Mouse (Mus musculus): Measurements from ENCODE around the gene Tgfb2. TPM values are rescaled to one million over a fixed set of nuclear protein-coding genes. Genes with fewer than 3 reads are reported as not detected.

The Tgfb2 gene
- 5.9 and 10.4 TPM in 2 replicates for total RNA-seq (2012; rRNA removed)

DNA sequence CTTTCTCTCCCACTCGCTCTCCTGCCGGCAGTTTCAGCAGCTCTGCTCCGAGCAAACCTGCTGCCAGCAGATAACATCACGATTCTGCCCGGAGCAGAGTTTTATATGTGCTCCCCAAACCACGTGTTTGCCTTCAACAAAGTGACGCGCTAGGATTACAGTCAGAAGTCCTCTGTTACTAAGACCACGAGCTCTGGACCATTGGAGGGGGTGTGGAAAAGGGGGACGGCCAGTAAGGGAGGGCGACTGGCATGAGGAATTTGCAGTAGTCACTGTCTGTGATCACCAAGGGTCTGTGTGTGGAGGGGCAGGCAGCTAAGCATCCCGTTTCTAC lies at the start of gene Tgfb2:
TSS of gene Tgfb2 (minus strand) at position 75 of the 334 bp plus-strand sequence.
- H3K27ac ChIP-seq (ENCODE audit: insufficient read depth, low read depth, low read length, poor library complexity, severe bottlenecking) = no peak within 1 kb of the TSS
- no peaks in the 10 kb centered on the region for H3K9me3 ChIP-seq (ENCODE audit: control insufficient read depth, insufficient read depth, low read depth, low read length)
- peak within 1 kb of the TSS; percentile 68 to 73 for H3K4me3 ChIP-seq (ENCODE audit: insufficient read depth in 1 of 2, low read depth in 1 of 2, low read length in 2 of 2, poor library complexity in 1 of 2, severe bottlenecking in 1 of 2)
- H3K36me3 ChIP-seq (ENCODE audit: control insufficient read depth, insufficient read depth, low read length, poor library complexity, severe bottlenecking) = no peaks in the 10 kb centered on the region
- in situ Hi-C loops (cut with MboI; ENCODE audit: low sequenced_read_pairs in 2 of 2, unreplicated experiment in 2 of 2) = loop anchor here (25.0 kb wide), 3 partner anchors 244 to 1169 kb away; no protein-coding TSS in a partner anchor
- DNase-seq (ENCODE audit: low read depth, low spot score) = no peak
- TF ChIP-seq HCFC1 (IDR thresholded peaks at IDR 0.05; ENCODE audit: borderline replicate concordance, insufficient read depth, low read length) (no peak), ZNF384 (IDR thresholded peaks at IDR 0.05; ENCODE audit: low read depth, low read length) (no peak), MAFK (IDR thresholded peaks at IDR 0.05; ENCODE audit: insufficient read depth, low read depth, low read length) (no peak), ZC3H11A (IDR thresholded peaks at IDR 0.05; ENCODE audit: borderline replicate concordance, low read depth, low read length) (no peak), CHD2 (IDR thresholded peaks at IDR 0.05; ENCODE audit: low read depth, low read length) (no peak)
- peak within 1 kb of the TSS; percentile 69 for H3K9ac ChIP-seq (ENCODE audit: insufficient read depth, low read depth, low read length, poor library complexity, severe bottlenecking)
- peaks cover 0 to 2% of the 10 kb centered on the region in 2 experiments; a peak in 1 of 4 replicates for H3K4me1 ChIP-seq (ENCODE audit: control insufficient read depth in 2 of 2, insufficient read depth in 2 of 2, low read length in 2 of 2, poor library complexity in 1 of 2)

DNA sequence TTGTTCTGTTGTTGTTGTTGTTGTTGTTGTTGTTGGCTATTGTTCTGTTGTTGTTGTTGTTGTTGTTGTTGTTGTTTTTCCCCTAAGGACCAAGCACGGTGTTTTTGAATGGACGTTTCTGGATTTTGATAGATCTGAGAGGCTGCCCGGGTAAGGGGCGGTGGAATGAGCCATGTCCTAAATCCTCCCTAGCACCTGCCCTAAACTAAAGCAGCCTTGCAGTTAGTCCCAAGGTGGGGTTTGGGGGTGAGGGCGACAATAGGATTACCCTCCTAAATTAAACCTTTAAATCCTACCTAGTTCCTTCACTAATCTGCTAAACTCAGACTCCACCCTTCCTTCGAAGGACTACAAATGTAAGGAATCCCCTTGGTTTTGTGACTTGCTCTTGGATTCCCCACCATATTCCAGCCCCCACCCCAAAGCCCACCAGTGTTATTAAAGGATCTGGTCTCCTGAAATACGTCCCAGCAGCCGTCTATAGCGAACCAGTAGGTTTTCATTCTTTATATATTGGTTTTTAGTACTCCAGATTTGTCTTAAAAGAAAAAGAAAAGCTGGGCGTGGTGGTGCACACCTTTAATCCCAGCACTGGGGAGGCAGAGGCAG lies 44.0 kb upstream of the Tgfb2 start:
- TF ChIP-seq ZC3H11A (IDR thresholded peaks at IDR 0.05; ENCODE audit: borderline replicate concordance, low read depth, low read length) (no peak), CHD2 (IDR thresholded peaks at IDR 0.05; ENCODE audit: low read depth, low read length) (no peak), ZNF384 (IDR thresholded peaks at IDR 0.05; ENCODE audit: low read depth, low read length) (no peak), MAFK (IDR thresholded peaks at IDR 0.05; ENCODE audit: insufficient read depth, low read depth, low read length) (no peak), HCFC1 (IDR thresholded peaks at IDR 0.05; ENCODE audit: borderline replicate concordance, insufficient read depth, low read length) (no peak)
- H3K4me1 ChIP-seq (ENCODE audit: control insufficient read depth in 2 of 2, insufficient read depth in 2 of 2, low read length in 2 of 2, poor library complexity in 1 of 2) = 0 out of 4 replicates have a peak, but pooled peaks cover 0 to 5% of the 10 kb centered on the region in 2 experiments

DNA sequence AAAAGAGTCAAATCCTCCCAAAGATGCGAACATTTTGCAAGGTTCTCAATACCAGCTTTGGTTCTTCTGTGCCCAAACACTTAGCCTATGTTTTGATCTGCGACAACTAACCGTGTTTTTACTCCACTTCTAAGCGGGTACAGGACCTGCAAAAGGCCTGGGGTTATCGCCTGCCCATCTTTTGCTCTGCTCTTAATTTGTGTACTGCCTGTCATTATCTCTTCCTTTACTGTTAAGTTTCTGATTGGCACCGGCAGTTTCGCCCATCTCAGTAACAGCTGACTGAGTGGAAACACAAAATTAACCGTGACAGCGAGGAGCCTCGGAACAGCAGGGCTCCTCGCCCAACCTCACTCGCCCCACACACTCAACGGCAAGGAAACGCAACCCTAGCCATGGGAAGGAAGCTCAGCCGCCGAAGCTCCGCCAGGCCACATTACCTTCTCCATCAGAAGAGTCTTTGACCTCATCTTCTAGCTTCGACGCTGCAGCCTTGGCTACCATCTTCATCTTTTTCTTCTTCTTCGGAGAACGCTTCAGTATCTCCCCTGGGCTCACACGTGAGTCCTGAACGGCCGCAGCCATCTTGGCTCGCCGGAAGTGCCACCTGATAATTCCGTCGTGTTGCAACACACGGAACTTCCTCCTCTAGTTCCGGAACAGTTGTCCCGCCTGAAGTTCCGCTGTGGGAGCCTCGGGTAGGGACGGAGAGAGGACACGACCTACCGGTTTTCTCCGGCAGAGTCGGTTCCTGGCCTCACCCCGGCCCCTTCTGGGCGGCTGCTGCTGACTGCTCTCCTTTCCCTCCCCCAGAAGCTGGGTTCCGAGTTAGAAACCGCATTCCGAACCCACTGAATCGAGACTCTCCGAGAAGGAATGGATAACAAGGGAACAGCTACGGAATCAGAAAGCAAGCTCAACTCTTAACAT lies 43.2 kb upstream of the Tgfb2 start, which contains the start of gene Rrp15:
TSS of gene Rrp15 (minus strand) at position 635 of the 930 bp plus-strand sequence.
- H3K4me3 ChIP-seq (ENCODE audit: insufficient read depth in 1 of 2, low read depth in 1 of 2, low read length in 2 of 2, poor library complexity in 1 of 2, severe bottlenecking in 1 of 2) = peak within 1 kb of the TSS; percentile 92 to 99
- in situ Hi-C loops (cut with MboI; ENCODE audit: low sequenced_read_pairs in 2 of 2, unreplicated experiment in 2 of 2) = no loop called here
- peak within 1 kb of the TSS; percentile 98 for H3K9ac ChIP-seq (ENCODE audit: insufficient read depth, low read depth, low read length, poor library complexity, severe bottlenecking)
- H3K27ac ChIP-seq (ENCODE audit: insufficient read depth, low read depth, low read length, poor library complexity, severe bottlenecking) = peak within 1 kb of the TSS; percentile 52; the same call in 1 of the 2 replicates
- H3K36me3 ChIP-seq (ENCODE audit: control insufficient read depth, insufficient read depth, low read length, poor library complexity, severe bottlenecking) = peaks cover 3% of the 10 kb centered on the region
- H3K4me1 ChIP-seq (ENCODE audit: control insufficient read depth in 2 of 2, insufficient read depth in 2 of 2, low read length in 2 of 2, poor library complexity in 1 of 2) = 0 out of 4 replicates have a peak, but pooled peaks cover 0 to 5% of the 10 kb centered on the region in 2 experiments
- H3K9me3 ChIP-seq (ENCODE audit: control insufficient read depth, insufficient read depth, low read depth, low read length) = no peaks in the 10 kb centered on the region
- TF ChIP-seq HCFC1 (IDR thresholded peaks at IDR 0.05; ENCODE audit: borderline replicate concordance, insufficient read depth, low read length) = peak; percentile 89
- TF ChIP-seq CHD2 (IDR thresholded peaks at IDR 0.05; ENCODE audit: low read depth, low read length) = peak; percentile 9; the same call in 1 of the 2 replicates
- TF ChIP-seq ZNF384 (IDR thresholded peaks at IDR 0.05; ENCODE audit: low read depth, low read length) = no peak
- TF ChIP-seq MAFK (IDR thresholded peaks at IDR 0.05; ENCODE audit: insufficient read depth, low read depth, low read length) = no peak
- TF ChIP-seq ZC3H11A (IDR thresholded peaks at IDR 0.05; ENCODE audit: borderline replicate concordance, low read depth, low read length) = no peak
- peak; percentile 83 for DNase-seq (ENCODE audit: low read depth, low spot score)

More for the DNA sequence above, 44.0 kb upstream of the Tgfb2 start:
- no peak for DNase-seq (ENCODE audit: low read depth, low spot score)
- Histone ChIP-seq H3K27ac (ENCODE audit: insufficient read depth, low read depth, low read length, poor library complexity, severe bottlenecking) (no peak overlapping the region), H3K9ac (ENCODE audit: insufficient read depth, low read depth, low read length, poor library complexity, severe bottlenecking) (peak overlapping the region; percentile 89), H3K4me3 (ENCODE audit: insufficient read depth in 1 of 2, low read depth in 1 of 2, low read length in 2 of 2, poor library complexity in 1 of 2, severe bottlenecking in 1 of 2) (peak overlapping the region; percentile 92 to 99), H3K9me3 (ENCODE audit: control insufficient read depth, insufficient read depth, low read depth, low read length) (no peaks in the 10 kb centered on the region), H3K36me3 (ENCODE audit: control insufficient read depth, insufficient read depth, low read length, poor library complexity, severe bottlenecking) (peaks cover 3% of the 10 kb centered on the region)
- in situ Hi-C loops (cut with MboI; ENCODE audit: low sequenced_read_pairs in 2 of 2, unreplicated experiment in 2 of 2) = no loop called here

DNA sequence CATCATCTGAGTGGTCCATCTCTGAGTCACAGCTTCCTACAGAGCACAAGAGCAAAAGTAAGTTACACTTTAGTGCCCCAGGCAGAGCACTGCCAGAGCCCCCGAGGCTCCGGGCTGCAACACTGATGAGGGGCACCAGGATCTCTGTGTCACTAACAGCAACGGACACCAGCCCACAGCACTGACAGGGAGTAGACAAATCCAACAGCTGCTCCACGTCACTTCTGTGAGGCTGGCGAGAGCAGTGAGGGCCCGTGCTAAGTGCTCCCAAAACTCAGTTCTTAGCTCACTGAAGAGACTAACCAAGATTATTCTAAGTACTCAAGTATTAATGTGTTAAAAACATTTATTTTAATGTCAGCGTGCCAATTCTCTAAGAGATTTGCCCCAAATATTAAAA lies 34.0 kb upstream of the Tgfb2 start:
- no peak for DNase-seq (ENCODE audit: low read depth, low spot score)
- no peak for TF ChIP-seq ZNF384 (IDR thresholded peaks at IDR 0.05; ENCODE audit: low read depth, low read length)
- no peak for TF ChIP-seq CHD2 (IDR thresholded peaks at IDR 0.05; ENCODE audit: low read depth, low read length)
- no peak for TF ChIP-seq MAFK (IDR thresholded peaks at IDR 0.05; ENCODE audit: insufficient read depth, low read depth, low read length)
- TF ChIP-seq ZC3H11A (IDR thresholded peaks at IDR 0.05; ENCODE audit: borderline replicate concordance, low read depth, low read length) = no peak
- no peak for TF ChIP-seq HCFC1 (IDR thresholded peaks at IDR 0.05; ENCODE audit: borderline replicate concordance, insufficient read depth, low read length)
- Histone ChIP-seq H3K36me3 (ENCODE audit: control insufficient read depth, insufficient read depth, low read length, poor library complexity, severe bottlenecking) (peaks cover 41% of the 10 kb centered on the region), H3K9me3 (ENCODE audit: control insufficient read depth, insufficient read depth, low read depth, low read length) (no peaks in the 10 kb centered on the region), H3K4me3 (ENCODE audit: insufficient read depth in 1 of 2, low read depth in 1 of 2, low read length in 2 of 2, poor library complexity in 1 of 2, severe bottlenecking in 1 of 2) (no peak overlapping the region), H3K27ac (ENCODE audit: insufficient read depth, low read depth, low read length, poor library complexity, severe bottlenecking) (no peak overlapping the region), H3K9ac (ENCODE audit: insufficient read depth, low read depth, low read length, poor library complexity, severe bottlenecking) (no peak overlapping the region), H3K4me1 (ENCODE audit: control insufficient read depth in 2 of 2, insufficient read depth in 2 of 2, low read length in 2 of 2, poor library complexity in 1 of 2) (peaks cover 0 to 3% of the 10 kb centered on the region in 2 experiments; a peak in 2 of 4 replicates)
- in situ Hi-C loops (cut with MboI; ENCODE audit: low sequenced_read_pairs in 2 of 2, unreplicated experiment in 2 of 2) = no loop called here

All from ES-E14 (cell line).